Mouse (Mus musculus): Measurements from ENCODE around the gene Htr3a.

- no peak for TF ChIP-seq POLR2A (IDR thresholded peaks at IDR 0.05; ENCODE audit: insufficient read length, low read depth)
- TF ChIP-seq TCF3 (IDR thresholded peaks at IDR 0.05; ENCODE audit: insufficient read length, low read depth), result no peak
- no peak for TF ChIP-seq MYOG (IDR thresholded peaks at IDR 0.05; ENCODE audit: control insufficient read depth in 1 of 3, insufficient read depth in 1 of 3, insufficient read length in 2 of 3, low read depth in 2 of 3)
- no peak for TF ChIP-seq MAX (IDR thresholded peaks at IDR 0.05; ENCODE audit: low read depth)
- TF ChIP-seq MYOD1 (IDR thresholded peaks at IDR 0.05; ENCODE audit: control insufficient read depth in 1 of 3, insufficient read length in 2 of 3, low read depth in 2 of 3), result no peak
- no peak for TF ChIP-seq CEBPB (IDR thresholded peaks at IDR 0.05; ENCODE audit: insufficient read depth, poor library complexity, severe bottlenecking)
- TF ChIP-seq E2F4 (IDR thresholded peaks at IDR 0.05; ENCODE audit: insufficient read depth), result no peak
- no peak for TF ChIP-seq TCF12 (IDR thresholded peaks at IDR 0.05; ENCODE audit: insufficient read depth, poor library complexity, severe bottlenecking)
- no peak for TF ChIP-seq SRF (IDR thresholded peaks at IDR 0.05; ENCODE audit: control insufficient read depth, insufficient read length, low read depth)
- no peak for TF ChIP-seq USF1 (IDR thresholded peaks at IDR 0.05; ENCODE audit: low read depth)
- no peak for TF ChIP-seq POLR2AphosphoS2 (IDR thresholded peaks at IDR 0.05; ENCODE audit: insufficient read length, low read depth)
These were observed 38.0 kb downstream of the Htr3a start for GRCm38 (mm10) chr9:48872896-48873295.

Measured in myocyte (in vitro differentiated cells).